Mouse (Mus musculus) kidney, postnatal 25 days (tissue): Measurements from ENCODE around the gene Spata13.
A peak's percentile ranks its signal among the peaks of the same experiment; 100 is the strongest.

Experiments
- DNase-seq, 2 experiments: peaks; one replicate each; pipeline ENCODE4 v3.0.0; 2021; ENCODE audit warnings: mixed read lengths in 2 of 2

Spata13 gene

GRCm38 (mm10) chr14:60682361-60683023 lies 48.7 kb downstream of the Spata13 start:
- DNase-seq, result peak; percentile 95 to 96

GRCm38 (mm10) chr14:60683989-60684388 lies 50.2 kb downstream of the Spata13 start:
- DNase-seq, result no peak

GRCm38 (mm10) chr14:60686733-60687132 lies 52.9 kb downstream of the Spata13 start:
- DNase-seq, result no peak

- DNase-seq, result no peak
Observed at GRCm38 (mm10) chr14:60687241-60687640, 53.4 kb downstream of the Spata13 start.

GRCm38 (mm10) chr14:60688509-60689205 lies 54.9 kb downstream of the Spata13 start:
- peak; percentile 79 to 81 for DNase-seq

- DNase-seq, result no peak
Observed at GRCm38 (mm10) chr14:60689768-60690167, 56.0 kb downstream of the Spata13 start.

GRCm38 (mm10) chr14:60690631-60691030 lies 56.8 kb downstream of the Spata13 start:
- DNase-seq, result no peak

- DNase-seq, result no peak
Observed at GRCm38 (mm10) chr14:60693122-60693536, 59.3 kb downstream of the Spata13 start.

GRCm38 (mm10) chr14:60693666-60694065 lies 59.9 kb downstream of the Spata13 start:
- DNase-seq, result no peak

- DNase-seq, result peak; percentile 57 to 81
Observed at GRCm38 (mm10) chr14:60694215-60694997, 60.6 kb downstream of the Spata13 start.

GRCm38 (mm10) chr14:60697351-60697750 lies 63.5 kb downstream of the Spata13 start:
- DNase-seq, result peak in 1 of 2 experiments; percentile 39

- DNase-seq, result no peak
Observed at GRCm38 (mm10) chr14:60698980-60699379, 65.2 kb downstream of the Spata13 start.

- peak; percentile 65 to 85 for DNase-seq
Observed at GRCm38 (mm10) chr14:60702377-60703140, 68.8 kb downstream of the Spata13 start.

GRCm38 (mm10) chr14:60704510-60704909 lies 70.7 kb downstream of the Spata13 start:
- DNase-seq, result peak in 1 of 2 experiments; percentile 12

GRCm38 (mm10) chr14:60704961-60705360 lies 71.2 kb downstream of the Spata13 start:
- peak; percentile 27 to 63 for DNase-seq

GRCm38 (mm10) chr14:60709192-60709591 lies 75.4 kb downstream of the Spata13 start:
- no peak for DNase-seq

- DNase-seq, result no peak
Observed at GRCm38 (mm10) chr14:60709749-60710148, 75.9 kb downstream of the Spata13 start.

- no peak for DNase-seq
Observed at GRCm38 (mm10) chr14:60711161-60711560, 77.4 kb downstream of the Spata13 start.

- no peak for DNase-seq
Observed at GRCm38 (mm10) chr14:60711590-60712288, 77.9 kb downstream of the Spata13 start.

- DNase-seq, result no peak
Observed at GRCm38 (mm10) chr14:60712289-60712830, 78.6 kb downstream of the Spata13 start.

- no peak for DNase-seq
Observed at GRCm38 (mm10) chr14:60715686-60716085, 81.9 kb downstream of the Spata13 start.

- no peak for DNase-seq
Observed at GRCm38 (mm10) chr14:60721304-60721703, 87.5 kb downstream of the Spata13 start.
